Mouse (Mus musculus) kidney, postnatal 36 days (tissue): ENCODE results near the gene Fam160a1.

Experiments
- DNase-seq, 2 experiments: peaks; one replicate each; pipeline ENCODE4 v3.0.0; 2021 to 2022; ENCODE audit warnings: mixed read lengths in 2 of 2

Fam160a1 gene

DNA sequence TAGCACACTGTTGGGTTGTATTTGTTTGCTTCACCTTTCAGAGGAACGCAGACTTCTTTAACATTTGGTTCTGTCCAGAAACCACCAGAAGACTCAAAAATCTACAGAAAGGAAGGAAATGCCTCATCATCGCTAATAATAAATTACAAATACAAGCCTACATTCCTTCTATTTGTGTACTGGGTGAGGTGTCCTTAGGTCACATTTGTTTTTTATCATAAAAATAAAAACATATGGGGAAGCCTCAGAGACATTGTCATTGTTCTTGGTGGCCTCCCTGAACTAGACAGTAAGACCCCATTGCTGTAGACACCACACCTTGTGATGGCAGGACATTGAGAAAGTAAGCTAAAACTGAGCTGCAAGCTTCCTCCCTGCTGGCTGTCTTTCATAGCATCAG is at the start of gene Fam160a1:
TSS of gene Fam160a1 (minus strand) at position 101 of the 400 bp plus-strand sequence.
- DNase-seq: no peak

DNA sequence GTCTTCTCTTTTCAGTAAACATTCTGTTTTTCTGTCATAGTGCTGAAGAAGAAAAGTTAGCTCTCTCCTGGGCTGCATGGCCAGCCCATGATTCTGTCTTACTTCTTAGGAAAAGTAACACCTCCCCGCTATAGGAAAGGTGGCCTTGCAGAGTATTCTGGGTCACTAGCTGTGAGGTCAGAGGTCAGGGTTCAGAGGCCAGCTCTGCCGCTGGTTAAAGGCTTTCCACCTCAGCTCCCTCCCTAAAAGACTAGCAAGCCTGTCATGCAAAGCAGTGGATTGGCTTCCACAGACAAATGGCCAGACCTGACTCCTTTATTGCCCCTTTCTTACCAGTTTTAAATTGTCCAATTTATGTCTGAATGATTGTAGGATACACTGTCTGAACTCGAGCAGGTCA is 46.9 kb upstream of the Fam160a1 start:
- DNase-seq: peak in 1 of 2 experiments; percentile 24

DNA sequence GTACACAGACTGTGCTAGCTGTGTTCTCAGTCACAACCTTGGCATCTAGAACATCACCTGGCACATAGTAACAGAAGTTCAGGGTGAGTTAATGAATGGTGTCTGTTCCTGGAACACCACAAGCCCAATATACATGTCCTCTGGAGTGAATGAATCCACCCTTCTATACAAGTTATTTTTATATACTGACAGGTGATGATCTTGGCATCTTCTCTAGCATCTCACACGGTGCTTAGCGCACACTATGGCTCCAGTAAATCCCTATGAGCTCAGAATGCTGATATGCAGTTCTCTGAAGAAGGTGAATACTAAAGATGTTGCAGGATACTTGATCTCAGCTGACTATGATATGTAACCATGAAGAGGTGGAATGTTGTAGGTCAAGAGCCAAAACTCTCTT is 45.8 kb upstream of the Fam160a1 start:
- DNase-seq: no peak

DNA sequence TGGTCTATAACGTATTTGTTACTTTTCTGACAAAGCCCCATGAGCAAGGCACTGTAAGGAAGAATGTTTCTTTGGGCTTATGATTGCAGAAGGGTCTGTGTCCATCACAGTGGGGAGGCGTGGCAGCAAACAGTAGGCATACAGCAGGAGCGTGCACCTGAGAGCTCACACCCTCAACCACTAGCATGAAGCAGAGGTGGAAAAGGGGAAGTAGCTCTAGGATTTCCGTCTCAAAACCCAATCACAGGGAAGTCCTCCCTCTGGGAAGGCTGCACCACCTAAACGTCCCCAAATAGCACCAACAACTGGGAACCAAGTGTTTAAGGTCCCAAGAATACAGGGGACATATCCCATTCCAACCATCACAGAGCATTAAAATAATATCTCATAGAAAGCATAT is 43.9 kb upstream of the Fam160a1 start:
- DNase-seq: no peak

DNA sequence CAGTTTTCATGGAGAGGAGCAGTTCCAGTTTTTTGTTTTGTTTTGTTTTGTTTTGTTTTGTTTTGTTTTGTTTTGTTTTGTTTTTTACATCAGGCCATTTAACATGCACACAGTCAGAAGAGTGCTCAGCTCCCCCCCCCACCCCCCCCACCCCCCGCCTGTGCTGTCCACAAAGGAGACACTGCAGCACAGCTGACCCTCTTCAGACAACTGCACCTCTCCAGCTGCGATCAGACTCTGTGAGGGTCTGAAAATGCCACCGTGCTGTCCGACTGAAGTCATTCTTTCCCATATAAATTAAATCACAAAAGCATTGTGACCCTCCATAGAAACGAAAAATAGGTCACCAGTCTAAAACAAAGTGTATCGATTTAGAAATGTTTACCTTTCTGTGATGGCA is 42.2 kb upstream of the Fam160a1 start:
- no peak for DNase-seq

DNA sequence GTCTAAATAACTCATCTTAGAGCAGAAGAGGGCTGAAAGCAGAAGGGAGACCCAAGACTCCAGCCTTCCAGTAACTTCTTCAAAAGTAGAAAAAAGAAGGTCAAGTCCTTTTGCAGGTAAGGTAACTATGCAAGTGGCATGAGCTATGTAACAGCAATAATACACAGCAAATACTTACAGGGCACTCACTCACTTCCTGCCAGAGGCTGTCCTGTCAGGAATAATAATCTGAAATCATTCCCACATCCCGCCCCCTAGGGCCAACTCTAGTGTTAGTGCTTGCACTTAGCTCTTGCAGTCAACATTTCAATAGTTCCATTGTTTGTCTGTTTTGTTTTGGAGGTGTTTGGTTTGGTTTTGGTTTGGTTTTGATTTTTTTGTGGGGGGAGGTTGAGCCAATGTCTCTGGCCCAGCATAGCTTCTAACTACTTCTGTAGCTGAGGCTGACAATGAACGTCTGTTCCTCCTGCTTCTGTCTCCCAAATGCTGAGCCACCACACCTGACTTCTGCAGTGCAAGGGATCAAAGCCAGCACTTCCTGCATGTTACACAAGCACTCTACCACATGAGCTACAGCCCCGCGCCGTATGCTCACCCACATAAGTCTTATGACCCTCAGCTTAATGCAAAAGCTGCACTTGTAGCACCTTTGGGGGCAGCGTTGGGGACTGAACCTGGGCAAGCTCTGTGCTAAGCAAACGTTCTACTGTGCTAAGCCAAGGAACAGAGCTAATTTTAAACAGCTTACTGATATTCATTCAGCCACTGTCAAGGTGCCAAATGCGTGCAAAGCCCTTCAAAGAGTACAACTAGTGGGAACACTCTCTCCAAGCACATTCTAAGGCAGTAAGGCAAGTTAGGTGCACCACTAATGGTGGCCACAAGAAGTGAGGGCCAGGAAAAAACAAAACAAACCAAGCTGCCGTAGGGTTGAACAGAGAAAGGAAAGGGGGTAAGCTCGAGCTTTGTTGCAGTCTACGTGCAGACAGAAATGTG is 41.3 kb upstream of the Fam160a1 start:
- DNase-seq: peak; percentile 29 to 51

DNA sequence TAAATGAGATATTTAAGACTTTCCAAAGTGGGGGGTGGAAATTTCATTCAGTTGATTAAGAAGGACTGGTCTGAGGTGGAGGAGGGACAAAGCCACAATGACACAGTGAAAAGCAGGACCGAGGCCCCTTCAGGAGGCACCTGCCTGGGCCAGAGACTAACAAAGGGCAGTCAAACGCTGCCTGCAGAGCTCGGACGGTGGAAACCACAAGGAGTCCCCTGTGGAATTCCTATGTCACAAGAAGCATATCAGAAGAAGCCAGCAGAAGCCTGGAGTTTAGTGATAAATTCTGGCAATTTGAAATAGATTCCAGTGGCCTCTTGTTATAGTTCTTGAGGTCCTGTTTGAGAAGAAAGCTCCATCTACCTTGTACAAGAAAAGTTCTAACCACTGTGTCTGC is 40.0 kb upstream of the Fam160a1 start:
- no peak for DNase-seq

DNA sequence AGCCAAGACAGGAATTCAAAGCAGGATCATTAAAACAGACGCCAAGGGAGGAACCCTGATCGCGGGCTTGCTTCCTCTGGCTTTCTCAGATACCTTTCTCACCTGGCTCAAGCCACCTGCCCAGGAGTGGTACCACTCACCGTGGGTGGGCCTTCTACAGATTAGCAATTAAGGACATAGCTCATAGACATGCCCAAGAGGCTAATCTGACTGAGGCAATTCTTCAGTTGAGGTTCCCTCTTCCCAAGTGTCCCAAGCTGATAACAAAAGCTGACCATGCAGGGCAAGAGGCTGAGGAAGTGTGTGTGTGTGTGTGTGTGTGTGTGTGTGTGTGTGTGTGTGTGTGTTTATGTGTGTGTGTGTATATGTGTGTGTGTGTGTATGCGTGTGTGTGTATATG is 38.9 kb upstream of the Fam160a1 start:
- DNase-seq: no peak

DNA sequence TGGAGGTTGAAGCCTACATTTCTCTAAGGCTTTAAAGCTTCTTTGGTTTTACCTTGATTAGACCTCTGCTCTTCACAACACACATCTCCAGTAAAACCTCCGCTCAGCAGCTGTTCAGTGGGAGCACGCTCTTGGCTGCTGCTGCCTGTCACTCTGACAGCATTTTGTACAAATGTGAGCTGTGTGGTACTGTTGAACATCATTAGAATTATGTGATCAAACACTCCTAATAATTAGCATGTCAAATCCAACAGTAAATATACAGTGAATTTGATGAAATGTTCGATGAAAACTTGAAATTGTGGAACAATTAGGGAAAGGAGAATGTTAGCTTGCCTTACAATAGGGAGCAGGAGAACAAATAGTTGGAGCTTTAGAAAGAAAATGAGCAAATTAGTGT is 38.0 kb upstream of the Fam160a1 start:
- DNase-seq: no peak

DNA sequence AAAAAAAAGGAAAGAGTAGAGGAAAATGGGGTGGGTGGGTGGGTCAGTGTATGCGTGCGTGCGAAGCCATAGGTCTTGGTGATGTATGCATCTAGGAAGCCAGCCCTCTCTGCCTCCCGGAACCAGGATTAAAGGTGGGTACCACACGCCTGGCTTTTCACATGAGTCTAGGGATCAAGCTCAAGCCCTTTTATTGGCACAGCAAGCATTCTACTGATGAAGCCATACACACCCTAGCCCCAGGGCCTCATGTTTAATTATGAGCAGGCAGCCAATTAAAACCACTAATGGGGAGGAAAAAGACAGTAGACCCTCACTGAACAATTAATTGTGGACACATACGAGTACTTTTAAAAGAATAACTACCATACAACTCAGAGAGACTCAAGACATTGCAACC is 37.1 kb upstream of the Fam160a1 start:
- DNase-seq: no peak

DNA sequence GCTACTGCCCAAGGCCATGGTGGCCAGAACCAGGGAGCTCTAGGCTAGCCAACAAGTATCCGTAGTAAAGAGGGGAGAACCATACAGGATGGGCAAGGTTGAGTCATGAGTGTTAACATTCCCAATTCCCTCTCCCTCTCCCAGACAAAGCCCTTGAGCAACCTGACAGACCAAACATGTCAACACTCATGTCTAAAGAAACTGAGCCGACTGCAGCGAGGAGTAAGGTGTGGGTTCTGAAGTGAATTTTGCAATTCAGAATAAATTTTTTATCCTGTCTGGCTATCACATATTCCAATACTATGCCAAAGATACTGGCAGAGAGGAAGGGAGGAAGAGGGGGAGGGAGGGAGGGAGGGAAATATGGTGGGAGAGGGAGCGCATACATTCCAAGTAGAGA is 36.6 kb upstream of the Fam160a1 start:
- no peak for DNase-seq

DNA sequence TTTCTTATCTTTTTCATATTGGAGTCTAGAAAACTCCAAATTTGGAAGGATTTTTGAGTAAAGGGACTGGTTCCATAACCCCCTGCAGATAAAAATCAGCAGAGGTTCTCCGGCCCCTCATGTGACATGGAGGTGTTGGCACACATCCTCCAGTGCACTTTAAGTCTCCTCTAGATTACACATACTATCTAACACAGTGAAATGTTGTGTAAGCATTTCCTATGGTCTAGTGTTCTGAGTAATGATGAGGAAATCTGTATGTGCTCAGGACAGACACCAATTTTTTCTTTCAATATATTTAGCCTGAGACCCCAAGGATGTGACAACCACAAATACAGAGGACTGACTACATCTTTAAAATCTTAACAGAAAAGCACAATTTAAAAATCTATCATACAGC is 33.0 kb upstream of the Fam160a1 start:
- DNase-seq: no peak

DNA sequence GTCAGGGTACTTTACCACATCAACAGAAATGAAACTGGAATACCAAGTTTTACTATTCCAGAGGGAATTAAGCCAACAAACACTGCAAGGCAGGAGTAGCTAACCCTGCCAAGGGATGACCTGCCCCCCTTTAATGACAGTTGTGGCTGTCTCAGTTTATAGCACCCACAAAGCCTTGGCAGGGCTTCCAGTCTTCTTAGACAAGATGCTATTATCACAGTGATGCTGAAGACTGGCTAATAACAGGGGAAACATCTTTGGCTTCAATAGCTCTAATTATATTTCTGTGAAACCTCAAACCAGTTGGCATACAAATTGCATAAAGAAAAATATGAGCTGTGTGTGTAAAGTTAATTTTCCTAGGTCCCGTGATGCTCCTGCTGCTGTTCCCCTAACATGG is 29.2 kb upstream of the Fam160a1 start:
- DNase-seq: no peak

DNA sequence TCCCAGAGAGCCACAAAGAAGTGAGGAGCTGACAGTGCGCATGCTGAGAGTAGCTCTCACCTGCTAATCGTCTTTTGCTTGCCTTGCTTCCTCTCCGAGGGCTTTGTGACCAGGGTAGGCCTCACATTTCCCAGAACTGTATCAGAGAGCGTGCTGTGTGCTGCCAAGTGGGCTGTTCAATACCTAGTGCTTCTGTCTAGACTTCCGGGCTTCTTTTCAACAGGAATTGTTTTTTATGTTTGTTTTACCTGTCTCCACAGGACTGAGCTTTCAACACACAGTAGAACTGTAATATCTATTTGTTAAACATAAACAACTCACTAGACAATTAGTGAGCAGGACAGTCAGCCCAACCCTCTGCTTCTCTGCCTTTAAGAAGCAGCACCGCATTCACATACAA is 28.2 kb upstream of the Fam160a1 start:
- no peak for DNase-seq

DNA sequence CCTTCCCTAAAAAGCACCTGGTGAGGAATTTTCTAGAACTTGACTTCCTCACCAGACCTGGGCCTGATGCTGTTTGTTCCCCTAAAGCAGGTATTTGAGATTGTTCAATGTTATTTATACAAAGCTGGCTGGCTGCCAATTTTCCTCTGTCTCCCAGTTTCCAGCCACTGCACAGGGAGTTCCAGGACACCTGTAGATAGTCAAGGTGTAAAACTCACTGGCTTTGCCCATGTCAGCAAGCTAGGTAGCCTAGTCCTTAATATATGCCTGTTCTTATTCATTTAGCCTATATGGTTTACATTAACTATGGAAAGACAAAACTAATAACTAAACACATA is 25.8 kb upstream of the Fam160a1 start:
- DNase-seq: peak; percentile 25 to 45

DNA sequence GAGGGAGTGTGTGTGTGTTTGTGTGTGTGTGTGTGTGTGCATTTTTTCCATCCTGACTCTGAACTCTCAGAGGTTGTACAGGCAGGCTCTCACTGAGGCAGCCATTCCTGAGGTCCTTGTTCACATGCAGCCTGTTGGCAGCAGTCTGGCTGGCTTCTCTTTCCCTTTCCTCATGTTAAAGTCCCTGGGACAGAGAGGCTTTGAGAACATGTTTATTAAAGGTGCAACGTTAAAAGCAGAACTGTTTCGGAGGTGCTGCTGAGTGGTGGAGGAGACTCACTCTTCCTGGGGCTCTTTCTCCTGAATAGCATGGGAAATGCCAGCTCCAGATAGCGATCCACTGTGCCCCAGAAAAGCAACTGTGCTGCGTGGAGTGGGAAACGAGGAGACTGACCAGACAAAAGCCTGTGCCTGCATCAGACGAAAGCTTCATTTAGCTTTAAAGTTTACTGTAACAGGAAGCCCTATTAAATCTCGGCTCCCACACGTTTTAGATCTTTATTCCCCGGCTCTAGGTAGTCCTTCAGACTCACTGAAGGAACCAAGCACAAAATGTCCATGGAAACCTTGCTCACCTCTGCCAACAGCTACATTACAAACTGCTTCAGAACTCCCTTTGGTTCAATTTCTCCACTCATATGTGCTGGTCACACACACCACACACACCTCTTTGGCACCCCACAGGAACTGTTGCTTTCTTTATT is 25.2 kb upstream of the Fam160a1 start:
- DNase-seq: no peak

DNA sequence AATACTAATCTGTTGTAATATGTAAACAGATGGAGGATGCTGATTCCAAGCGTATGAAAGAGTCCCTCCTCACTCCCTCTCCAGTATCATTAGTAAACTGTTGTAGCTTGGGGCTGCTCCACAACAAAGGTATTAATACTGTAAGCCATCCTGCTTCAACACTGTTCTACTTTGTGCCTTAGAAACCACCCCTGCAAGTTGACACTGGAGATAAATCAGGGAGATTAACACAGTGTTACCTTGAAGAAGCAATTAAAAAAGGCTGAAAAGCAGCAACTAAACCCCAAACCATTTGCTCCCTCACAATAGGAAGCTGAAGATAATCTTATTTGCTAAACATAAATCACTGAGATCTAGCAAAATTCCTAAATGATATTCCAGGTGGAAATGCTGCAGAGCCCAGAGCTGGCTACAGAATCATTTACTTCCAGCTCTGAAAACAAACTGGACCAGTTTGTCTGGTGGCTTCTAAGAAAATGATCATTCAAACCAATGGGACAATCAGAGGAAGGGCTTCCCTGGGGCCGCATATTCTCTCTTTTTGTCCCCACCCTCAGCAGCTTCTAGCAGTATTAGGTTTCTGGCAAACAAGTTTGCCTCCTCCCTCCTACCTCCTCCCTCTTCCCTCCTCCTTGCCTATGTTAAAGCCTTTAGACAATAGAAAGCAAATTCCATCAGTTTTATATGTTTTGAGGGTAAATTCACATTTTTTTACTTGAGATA is 24.5 kb upstream of the Fam160a1 start:
- no peak for DNase-seq

DNA sequence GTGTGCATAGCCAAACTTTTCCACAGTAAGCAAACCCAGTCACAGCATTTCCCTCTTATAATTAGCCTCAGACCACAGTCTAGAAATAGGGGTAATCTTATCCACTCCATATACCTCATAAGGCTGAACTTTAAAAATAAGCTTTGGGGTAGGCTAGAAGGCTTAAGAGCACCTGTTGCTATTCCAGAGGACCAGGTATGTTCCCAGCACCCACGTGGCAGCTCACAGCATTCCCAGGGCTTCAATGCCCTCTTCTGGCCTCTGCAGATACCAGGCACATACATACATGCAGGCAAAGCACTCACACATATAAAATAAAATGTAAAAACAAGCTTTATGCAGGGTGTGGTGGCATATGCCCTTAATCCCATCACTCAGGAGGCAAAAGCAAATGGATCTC is 16.5 kb upstream of the Fam160a1 start:
- DNase-seq: no peak

DNA sequence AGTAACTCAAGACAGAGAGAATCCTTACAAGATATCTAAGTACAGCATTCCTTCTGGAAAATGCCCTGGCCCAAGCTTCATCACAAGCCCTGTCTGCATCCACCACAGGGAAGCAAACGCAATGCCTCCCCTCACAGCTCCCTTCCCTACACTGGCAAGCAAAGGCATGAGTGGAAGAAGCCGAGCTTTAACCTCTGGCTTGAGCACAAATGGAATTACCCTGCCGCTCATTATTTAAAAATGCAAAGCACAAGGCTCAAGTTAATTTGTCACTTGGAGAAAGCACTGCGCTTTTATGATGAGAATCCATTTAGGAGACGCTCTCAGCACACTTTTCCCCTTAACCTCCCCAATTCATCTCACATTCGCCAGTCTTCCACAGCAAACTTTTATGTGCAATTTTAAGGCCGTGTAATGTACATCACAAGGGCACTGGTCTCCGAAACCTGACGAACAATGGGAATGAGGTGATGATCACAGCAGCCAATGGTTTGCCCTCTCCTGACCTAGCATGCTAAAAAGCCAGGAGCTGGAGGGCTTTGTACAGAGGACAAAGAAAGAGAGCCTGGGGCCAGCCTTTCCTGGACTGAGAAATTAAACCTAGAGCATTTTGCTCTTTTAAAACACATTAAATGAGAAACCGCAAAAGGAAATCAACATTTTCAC is 15.5 kb upstream of the Fam160a1 start:
- peak; percentile 50 to 68 for DNase-seq

DNA sequence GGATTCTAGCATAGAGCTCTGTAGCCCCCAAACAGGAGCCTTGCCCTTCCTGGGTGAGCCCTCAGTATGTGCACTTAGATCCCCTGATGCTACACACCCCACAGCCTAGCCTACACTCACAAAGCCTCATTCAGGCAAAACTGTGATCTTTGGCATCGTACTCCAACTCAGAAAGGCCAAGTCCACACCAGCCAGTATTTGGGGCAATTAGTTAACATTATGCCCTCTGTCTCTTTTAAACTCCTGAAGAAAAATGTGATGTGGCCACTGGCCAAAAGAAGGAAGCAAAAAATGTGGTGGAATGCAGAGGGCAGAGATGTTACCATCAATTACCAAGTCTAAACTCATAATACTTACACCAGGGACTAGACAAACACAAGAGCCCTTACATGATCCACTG is 14.7 kb upstream of the Fam160a1 start:
- peak; percentile 67 to 71 for DNase-seq

DNA sequence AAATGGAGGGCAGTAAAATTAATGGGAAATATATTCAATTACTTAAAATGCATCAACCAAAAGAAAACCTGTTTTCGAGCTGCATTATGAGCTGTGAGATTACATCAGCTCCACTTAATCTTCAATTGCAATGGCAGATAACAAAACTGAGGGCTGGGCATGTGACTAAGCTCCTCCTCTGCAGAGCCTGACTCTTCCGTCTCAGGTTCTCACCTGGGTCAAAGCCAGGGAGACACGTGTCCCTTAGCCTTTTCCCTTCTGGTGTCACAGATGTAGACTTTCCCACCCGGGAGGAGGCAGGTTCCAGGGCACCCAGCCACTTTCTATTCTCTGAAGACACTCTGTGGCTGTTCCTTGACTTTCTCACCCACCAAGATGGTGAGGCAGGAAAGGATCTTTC is 12.0 kb upstream of the Fam160a1 start:
- peak; percentile 33 to 53 for DNase-seq

DNA sequence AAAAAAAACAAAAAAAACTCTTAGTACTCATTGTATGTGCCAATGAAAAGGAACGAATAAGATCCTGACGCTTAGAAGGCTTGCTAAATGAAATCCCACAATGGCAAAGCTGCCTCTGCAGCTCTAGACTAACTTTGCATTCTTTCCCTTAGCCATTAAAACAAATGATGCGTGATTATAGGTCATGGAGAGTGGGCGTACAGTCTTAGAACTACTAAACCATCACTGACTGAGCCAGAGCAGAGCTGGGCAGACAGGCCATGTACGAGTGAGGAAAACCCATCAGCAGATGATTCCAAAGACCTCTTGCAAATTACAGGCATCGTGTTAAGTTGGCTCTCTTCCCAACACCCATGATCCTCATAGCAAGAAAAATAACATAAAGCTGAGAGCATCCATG is 10.7 kb upstream of the Fam160a1 start:
- no peak for DNase-seq

DNA sequence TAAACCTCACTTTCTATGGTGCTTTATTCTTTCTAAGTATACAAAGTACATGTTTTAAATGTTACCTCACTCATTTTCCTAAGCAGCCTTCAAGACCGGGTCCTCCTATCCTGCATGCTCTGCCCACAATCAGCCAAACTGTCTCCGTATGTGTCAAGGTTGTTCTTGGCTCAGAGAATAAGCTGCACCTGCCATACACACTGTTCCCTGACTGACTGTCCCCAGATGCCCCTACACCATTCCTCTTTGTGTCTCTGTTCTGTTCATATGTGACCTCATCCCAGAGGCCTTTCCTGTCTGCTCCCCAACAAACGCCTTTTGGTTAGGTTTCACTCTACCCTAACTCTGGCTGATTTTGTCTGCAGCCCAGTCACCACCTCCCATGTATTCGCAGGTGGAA is 10.2 kb upstream of the Fam160a1 start:
- DNase-seq: no peak
